Mouse (Mus musculus) lung, adult 2 months (tissue): Measurements from ENCODE around the gene Gdf3. TPM values are rescaled to one million over a fixed set of nuclear protein-coding genes. Genes with fewer than 3 reads are reported as not detected.
"Not testable (repeated sequence)": the region's sequence is repeated elsewhere in the genome, so short reads cannot be mapped to it uniquely, and the experiment has no call there.

ENCODE experiments used
- DNase-seq: peaks from one replicate; pipeline ENCODE4 v3.0.0; 2022
- H3K4me1 ChIP-seq: fragments of 200-500 bp; 2 replicates; pipeline ENCODE4 v1.6.1; 2011; ENCODE audit warnings: low read length; ENCODE audit not compliant: control insufficient read depth, insufficient read depth
- H3K4me3 ChIP-seq: fragments of 200-500 bp; replicated peaks from 2 replicates; pipeline ENCODE3; 2011; ENCODE audit warnings: low read depth, mild to moderate bottlenecking, control low read depth, low read length; ENCODE audit errors: extremely low read depth
- CTCF ChIP-seq: fragments of 200-500 bp; IDR thresholded peaks from 2 replicates; pipeline ENCODE4 v1.5.1; 2011; ENCODE audit warnings: mild to moderate bottlenecking, low read length, control low read depth; ENCODE audit not compliant: insufficient read depth
- POLR2A ChIP-seq: fragments of 200-500 bp; IDR thresholded peaks from 2 replicates; pipeline ENCODE4 v1.6.1; 2011; ENCODE audit warnings: low read depth, mild to moderate bottlenecking, control low read depth, low read length, borderline replicate concordance; ENCODE audit errors: extremely low read depth
- WGBS: fragments of 180-500 bp; shearing (Covaris S2); methylation state at CpG from one replicate; pipeline ENCODE4 v1.1.7; 2018; 5-methylcytosine and 5-hydroxymethylcytosine counted together
- polyA plus RNA-seq: library from polyadenylated mRNA; depleted of rRNA; stranded (reverse); fragments of >200 nt; gene quantifications from 2 replicates; pipeline ENCODE4 v1.2.3, GENCODE M21; 2012; rRNA removed

The Gdf3 gene
- polyA plus RNA-seq, result not detected in 2 replicates

- DNase-seq, result no peak
Measured at GRCm38 (mm10) chr6:122609771-122610170, at the start of gene Gdf3. Gene Gdf3, minus strand, starts transcription at chr6:122610087.

DNA sequence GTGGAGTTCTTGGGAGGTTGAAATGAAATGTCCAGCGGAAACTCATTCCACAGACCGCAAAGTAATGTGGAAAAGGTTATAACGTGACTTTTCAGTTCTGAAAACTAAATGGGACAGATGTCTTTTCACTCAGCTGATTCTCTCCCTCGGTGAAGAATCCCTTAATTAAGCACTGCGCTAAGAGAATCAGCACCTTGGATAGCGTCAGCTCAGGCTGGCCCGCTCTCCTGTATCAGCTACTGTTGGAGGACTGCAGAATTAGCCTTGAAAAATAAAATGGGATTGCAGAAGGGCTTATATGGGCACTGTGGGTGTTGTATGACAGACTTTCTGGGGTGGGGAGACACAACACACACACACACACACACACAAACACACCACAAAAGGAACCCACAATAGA, 49.7 kb upstream of the Gdf3 start:
- no peak overlapping the region for H3K4me3 ChIP-seq
- DNase-seq, result no peak
- no peaks in the 10 kb centered on the region for H3K4me1 ChIP-seq
- WGBS, result 18% methylated on average over 7 of the region's 7 CpGs
- TF ChIP-seq CTCF (no peak), POLR2A (no peak)

More at GRCm38 (mm10) chr6:122609771-122610170, at the start of gene Gdf3:
- 44% methylated on average over 14 of the region's 14 CpGs for WGBS
- Histone ChIP-seq H3K4me3 (no peak within 1 kb of the TSS), H3K4me1 (no peaks in the 10 kb centered on the region)
- TF ChIP-seq POLR2A (no peak), CTCF (no peak)

DNA sequence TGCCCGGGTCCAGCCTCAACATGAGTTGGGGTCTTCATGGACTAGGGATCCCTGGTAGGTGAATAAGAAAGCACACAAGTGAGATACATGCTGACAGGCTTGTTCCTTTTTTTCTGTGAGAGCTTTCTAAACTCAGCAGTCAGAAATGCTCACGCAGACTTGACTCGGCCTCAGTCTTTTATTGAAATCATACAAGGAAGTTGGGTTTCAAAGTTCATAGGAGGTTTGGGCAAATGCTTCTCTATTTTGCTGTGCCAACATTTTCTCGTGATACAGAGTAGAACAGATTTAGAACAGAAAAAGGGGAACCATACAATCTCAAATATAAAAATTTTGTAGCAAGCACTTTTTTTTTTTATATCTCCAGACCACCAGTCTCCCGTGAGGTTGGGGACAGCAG, 47.7 kb upstream of the Gdf3 start:
- no peak overlapping the region for H3K4me3 ChIP-seq
- H3K4me1 ChIP-seq, result no peaks in the 10 kb centered on the region
- WGBS, result 68% methylated on average over 5 of the region's 5 CpGs
- TF ChIP-seq CTCF (no peak), POLR2A (no peak)
- no peak for DNase-seq

DNA sequence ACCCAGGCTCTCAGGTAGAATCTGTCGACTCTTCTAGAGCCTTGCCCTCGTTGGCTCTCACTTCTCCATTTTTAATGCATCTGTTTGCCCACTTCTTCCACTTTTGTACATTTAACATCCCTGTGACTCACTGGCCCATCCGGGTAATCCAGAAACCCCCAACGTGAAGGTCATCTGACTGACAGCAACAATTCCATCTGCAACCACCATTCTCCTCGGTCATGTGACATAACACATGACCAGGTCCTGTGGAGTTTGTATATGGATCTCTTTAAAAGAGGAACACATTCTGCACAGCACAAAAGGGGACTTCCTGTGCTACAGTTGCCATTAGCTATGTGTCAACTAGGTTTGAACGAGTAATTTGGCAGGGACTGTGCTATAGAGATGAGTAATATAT, 44.4 kb upstream of the Gdf3 start:
- DNase-seq, result no peak
- Histone ChIP-seq H3K4me1 (no peaks in the 10 kb centered on the region), H3K4me3 (no peak overlapping the region)
- WGBS, result 63% methylated on average over 6 of the region's 6 CpGs
- TF ChIP-seq CTCF (no peak), POLR2A (no peak)

- TF ChIP-seq POLR2A, result no peak
- no peak for TF ChIP-seq CTCF
- Histone ChIP-seq H3K4me1 (no peaks in the 10 kb centered on the region), H3K4me3 (no peak overlapping the region)
- DNase-seq, result no peak
- WGBS, result 62% methylated on average over 5 of the region's 5 CpGs
Measured at GRCm38 (mm10) chr6:122650398-122650980, 40.6 kb upstream of the Gdf3 start.

- H3K4me3 ChIP-seq, result no peak overlapping the region
- WGBS, result 81% methylated on average over 3 of the region's 3 CpGs
- TF ChIP-seq POLR2A (no peak), CTCF (no peak)
- no peaks in the 10 kb centered on the region for H3K4me1 ChIP-seq
- no peak for DNase-seq
Measured at GRCm38 (mm10) chr6:122649903-122650302, 40.0 kb upstream of the Gdf3 start.

DNA sequence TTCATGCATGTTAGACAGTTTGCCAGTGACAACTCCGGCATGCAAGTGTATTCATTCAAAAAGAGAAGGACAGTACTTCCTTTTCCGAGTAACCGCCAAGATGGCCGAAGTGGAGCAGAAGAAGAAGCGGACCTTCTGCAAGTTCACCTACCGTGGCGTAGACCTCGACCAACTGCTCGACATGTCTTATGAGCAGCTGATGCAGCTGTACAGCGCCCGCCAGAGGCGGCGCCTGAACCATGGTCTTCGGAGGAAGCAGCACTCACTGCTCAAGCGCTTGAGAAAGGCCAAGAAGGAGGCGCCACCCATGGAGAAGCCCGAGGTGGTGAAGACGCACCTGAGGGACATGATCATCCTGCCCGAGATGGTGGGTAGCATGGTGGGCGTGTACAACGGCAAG, 34.3 kb upstream of the Gdf3 start:
- DNase-seq, H3K4me3 ChIP-seq, H3K4me1 ChIP-seq: not testable (repeated sequence)
- 88% methylated on average over 21 of the region's 21 CpGs for WGBS

GRCm38 (mm10) chr6:122637566-122637965, 27.7 kb upstream of the Gdf3 start:
- H3K4me3 ChIP-seq, H3K4me1 ChIP-seq, DNase-seq: not testable (repeated sequence)
- 73% methylated on average over 4 of the region's 4 CpGs for WGBS

DNA sequence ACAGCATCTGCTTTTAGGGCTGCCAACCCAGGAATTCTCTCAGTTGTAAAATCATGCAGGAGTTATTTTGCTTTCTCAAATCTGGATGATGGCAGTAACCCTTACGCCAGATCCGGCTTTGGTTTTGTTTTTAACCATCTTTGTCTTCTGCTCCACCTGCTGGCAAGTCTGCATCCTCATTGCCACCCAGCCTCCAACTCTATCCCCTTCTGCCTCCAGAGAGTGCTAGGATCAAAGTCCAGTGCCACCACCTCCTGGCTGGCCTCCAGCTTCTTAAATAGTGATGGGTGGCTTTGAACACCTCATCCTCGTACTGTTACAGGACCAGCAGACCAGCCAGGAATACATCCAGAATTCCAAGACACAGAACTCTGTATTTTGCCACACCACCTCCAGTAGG, 26.8 kb upstream of the Gdf3 start:
- Histone ChIP-seq H3K4me1 (no peaks in the 10 kb centered on the region), H3K4me3 (no peak overlapping the region)
- TF ChIP-seq CTCF, result no peak
- no peak for TF ChIP-seq POLR2A
- no peak for DNase-seq
- WGBS, result 71% methylated on average over 3 of the region's 3 CpGs

DNA sequence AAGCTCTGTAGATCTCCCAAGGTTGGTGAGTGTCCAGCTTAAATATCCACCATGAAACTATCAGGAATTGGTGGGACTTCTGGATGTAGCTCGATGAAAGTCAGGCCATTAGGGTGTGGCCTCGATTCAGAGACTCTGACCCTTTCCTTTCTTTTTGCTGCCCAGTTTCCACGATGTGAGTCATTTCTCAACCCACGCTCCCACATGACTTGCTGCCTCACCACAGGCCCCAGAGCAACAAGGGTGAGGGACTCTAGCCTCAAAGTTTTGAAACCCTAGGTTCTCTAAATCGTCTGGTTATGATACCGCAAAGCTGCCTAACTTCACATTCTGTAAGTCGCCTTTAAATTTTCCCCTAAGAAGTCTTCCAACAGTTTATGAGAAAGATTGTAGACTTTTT, 25.4 kb upstream of the Gdf3 start:
- DNase-seq, result no peak
- 66% methylated on average over 7 of the region's 7 CpGs for WGBS
- H3K4me1 ChIP-seq, result no peaks in the 10 kb centered on the region
- TF ChIP-seq CTCF, result no peak
- TF ChIP-seq POLR2A, result no peak
- H3K4me3 ChIP-seq, result no peak overlapping the region

DNA sequence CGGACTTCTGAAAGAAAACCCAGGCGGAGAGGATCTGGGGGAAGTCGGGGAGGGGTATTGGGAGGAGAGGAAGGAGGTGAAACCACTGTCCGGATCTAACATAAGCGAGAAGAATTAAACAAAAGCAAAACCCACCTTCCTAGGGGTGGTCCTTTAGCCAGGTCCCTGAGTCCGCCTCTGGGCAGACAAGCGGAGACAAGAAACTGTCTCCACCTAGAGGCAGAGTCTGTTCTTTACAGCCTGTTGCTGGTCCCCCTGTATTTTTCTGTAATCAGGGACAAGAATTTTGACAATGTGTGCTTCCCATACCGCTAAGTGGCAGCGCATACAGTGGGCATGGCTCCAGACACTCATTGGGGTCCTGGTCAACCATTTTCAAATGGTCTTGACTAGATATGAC, 23.5 kb upstream of the Gdf3 start:
- WGBS, result 43% methylated on average over 9 of the region's 9 CpGs
- TF ChIP-seq POLR2A (no peak), CTCF (peak; percentile 50)
- no peaks in the 10 kb centered on the region for H3K4me1 ChIP-seq
- no peak for DNase-seq
- H3K4me3 ChIP-seq, result no peak overlapping the region
